Mouse (Mus musculus): Measurements from ENCODE around the gene Armh3.

Armh3 gene

DNA sequence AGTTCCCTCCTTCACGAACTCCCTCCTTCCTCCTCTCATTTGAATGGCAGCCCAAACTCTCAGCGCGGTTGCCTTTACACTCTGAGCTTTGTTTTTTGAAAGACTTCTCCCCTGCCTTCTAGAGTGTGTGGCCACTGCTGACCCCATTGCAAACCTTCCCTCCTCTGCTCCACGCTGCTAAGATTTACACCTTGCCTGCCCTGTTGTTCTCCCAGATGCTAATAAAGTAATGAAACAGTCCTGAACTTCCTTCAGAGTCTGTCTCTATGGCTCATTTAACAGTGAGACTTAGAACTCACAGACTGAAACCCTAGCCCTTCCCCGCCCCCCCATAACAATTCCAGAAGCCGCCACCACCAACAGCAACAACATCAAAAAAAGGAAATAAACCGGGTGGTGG lies 208.9 kb downstream of the Armh3 start:
- DNase-seq (ENCODE audit: low spot score), result no peak

DNA sequence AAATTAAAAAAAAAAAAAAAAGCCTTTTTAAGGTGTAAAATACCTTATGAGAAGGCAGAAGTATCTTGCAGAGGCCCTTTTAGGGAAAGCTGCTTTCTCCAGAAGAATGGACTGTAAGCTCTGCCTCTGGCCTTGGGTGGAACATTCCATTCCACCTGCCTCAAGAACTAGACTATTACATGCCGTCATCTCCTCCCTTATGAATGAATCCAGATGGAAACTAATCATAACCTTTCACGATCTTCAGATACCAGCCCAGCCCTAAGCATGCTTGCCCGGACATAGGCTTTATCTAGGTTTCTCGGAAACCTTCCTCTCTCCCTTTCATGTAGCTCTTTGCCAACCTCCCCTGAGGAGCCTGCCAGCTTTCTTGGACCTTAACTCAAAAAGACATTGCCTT lies 210.0 kb downstream of the Armh3 start:
- no peak for DNase-seq (ENCODE audit: low spot score)

DNA sequence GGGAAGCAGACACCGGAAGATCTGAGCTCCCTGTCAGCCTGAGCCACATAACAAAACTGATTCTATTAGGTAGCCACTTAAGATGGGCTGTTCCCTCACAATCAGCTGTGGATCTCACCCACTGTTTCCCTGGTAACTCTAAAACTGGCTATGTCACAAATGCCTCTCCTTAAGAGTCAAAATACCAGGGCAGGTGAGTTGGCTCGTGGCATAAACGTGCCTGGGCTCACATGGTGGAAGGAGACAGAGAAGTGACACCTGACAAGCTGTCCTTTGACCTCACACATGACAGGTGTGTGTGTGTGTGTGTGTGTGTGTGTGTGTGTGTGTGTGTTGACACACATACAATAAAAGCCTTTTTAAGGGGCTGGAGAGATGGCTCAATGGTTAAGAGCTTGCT lies 210.8 kb downstream of the Armh3 start:
- DNase-seq (ENCODE audit: low spot score), result no peak

DNA sequence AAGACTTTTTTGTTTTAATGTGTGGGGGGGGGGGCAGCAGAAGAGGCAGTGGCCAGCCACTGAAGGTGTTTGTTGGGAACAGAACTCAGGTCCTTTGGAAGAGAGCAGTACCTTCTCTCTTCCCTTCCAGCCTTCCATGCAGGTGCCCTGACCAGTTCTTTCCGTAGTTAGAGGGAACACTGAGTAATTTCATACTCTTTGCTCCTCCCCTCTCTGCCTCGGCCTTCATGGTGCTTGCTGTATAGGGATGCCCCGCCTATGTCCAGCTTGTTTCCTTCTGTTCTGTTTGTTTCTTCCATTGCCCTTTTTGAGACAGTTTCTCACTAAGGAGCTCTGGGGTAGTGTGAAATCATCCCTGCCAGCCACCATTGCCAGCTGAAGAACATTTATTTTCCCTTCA lies 212.8 kb downstream of the Armh3 start:
- DNase-seq (ENCODE audit: low spot score), result no peak

DNA sequence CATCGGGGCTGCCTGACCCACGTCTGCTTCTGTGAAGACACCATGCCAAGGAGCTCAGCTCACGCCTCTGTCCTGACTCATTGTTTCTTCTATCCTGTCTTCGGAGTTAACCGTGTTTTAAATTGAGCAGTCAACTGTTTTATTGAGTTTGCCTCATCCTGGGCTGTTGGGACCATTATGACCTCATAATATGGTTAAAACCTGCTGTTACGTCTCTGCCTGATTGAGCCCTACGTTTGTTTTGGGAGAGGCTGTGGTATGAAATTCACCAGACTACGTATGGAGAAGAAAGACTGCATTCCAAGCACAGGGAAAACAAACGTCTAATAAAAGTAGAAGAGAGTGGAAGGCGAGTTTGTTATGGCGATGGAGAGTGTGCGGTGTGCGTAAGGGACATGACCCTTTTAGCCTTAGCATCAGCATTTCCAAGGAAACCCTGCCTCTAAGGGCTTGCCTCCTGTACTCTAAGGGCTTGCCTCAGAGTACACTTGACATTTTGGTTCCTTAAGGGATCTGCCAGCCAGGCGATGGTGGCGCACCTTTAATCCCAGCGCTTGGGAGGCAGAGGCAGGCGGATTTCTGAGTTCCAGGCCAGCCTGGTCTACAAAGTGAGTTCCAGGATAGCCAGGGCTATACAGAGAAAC lies 214.2 kb downstream of the Armh3 start:
- no peak for DNase-seq (ENCODE audit: low spot score)

DNA sequence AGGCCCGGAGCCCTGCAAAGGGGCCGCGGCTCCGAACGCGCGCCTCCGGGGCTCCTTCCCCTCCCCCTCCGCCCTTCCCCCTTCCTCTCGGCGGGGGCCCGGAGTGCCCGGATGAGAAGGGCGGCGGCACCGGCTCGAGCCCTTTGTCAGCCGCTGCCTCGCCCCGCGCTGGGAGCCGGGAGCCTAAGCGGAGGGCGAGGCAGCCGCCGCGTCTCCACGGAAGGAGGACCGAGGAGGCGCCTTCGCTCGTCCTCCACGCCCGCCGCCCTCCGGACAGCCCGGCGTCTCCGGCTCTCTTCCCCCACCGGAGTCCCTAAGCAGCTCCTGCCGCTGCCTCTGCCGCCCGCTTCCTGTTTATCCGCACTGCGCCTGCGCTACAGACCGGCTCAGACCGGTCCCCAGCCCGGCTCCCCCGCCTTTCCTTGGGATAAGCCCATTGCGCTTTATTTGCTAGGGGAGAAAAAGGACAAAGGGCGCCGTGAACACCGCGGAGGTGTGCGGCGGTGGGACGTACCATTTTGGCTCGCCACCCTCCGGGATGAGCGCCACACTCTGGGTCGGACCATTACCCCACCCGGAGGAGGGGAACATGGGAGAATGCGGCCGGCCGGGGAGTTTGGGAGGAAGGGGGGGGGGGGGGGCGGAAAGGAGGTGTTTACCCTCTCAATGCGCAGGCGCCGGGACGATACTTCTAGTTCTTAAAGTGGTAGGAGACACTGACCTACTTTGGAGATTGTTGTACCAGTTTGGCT lies 214.9 kb downstream of the Armh3 start, which contains the start of gene Mgea5:
Mgea5 (minus strand) TSS at position 657 of the 752 bp plus-strand sequence.
- DNase-seq (ENCODE audit: low spot score), result peak; percentile 99

DNA sequence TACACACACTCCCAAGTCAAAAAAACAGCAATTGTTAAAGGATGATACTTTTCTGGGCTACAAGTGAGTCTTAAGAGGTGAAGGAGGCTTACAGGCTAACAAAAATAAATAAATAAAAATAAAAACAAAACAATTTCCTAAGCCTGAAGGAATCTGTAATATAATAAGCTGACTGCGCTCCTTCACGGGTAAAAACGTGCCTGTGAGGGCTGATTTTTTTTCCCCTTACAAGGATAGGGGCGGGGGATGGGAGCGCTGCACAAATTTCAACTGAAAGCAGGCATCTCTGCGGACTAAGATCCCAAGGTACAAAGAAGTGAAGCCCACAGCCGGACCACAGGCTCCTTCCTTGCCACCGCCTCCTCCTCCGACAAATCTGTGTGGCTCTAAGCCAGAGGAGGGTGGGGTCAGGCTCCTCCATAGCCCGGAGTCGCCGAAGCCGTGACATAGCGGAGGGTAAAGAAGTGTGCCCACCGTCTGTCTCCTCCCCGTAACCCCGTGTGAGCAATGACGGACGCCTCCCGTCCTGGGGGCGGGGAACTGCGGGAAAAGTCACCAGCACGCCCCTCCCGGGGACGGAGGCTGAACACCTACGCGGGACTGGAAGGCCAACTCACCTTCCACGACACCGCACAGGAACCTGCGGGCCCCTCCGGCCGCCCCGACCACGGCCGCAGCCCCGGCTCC lies 215.8 kb downstream of the Armh3 start:
- peak; percentile 74 for DNase-seq (ENCODE audit: low spot score)

DNA sequence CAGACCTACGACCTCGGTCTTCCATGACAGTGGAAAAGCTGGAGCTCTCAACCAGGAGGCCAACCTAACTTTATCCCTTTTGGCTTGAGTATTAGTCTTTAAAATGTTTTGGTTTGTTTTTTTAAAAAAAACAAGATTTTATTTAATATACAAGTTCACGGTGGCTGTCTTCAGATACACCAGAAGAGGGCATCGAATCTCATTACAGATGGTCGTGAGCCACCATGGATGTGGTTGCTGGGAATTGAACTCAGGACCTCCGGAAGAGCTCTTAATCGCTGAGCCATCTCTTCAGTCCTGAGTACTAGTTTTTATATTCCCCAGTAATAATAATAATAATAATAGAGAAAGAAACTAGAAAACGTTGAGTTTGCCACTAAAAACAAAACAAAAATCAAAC lies 216.6 kb downstream of the Armh3 start:
- no peak for DNase-seq (ENCODE audit: low spot score)

DNA sequence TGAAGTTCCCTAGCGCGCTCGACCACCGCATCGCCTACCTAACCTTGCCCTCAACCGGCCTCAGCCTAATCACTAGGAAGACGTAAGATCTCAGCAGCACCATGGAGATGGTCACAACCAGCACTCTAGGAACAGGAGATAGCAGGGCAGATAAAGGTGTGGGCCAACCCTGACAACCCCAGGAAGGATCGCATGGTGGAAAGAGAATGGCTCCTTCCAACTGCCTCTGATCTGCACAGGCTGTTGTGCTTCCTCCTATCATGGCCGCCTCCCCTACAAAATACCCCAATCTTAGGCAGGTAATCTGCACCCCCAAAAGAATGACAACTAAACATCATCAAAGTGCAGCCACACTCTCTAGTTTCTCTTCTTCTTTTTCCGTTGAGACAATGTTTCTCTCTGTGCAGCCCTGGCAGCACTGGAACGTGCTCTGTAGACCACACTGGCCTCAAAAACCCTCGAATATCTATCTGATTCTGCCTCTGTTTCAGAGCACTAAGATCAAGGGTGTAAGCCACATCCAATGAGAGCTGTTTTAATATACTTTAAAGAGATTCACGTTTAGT lies 217.9 kb downstream of the Armh3 start:
- DNase-seq (ENCODE audit: low spot score), result no peak

DNA sequence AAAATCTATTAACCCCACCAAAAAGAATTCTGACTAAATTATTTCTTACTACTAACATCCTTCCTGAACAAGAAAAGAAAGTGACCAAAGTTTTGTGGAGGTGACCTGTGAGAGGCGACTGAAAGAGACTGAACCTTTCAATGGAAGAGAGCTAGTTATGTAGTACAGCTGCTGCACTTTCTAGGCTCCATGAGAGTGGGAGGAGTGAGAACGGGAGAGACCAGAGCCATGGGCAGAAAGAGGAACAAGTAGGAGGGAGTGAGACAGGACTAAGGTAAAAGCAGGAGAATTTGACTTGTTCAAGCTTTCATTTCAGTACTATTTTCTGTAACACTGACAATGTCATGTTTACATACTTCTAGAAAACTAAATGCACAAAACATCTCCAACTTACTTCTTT lies 222.8 kb downstream of the Armh3 start:
- DNase-seq (ENCODE audit: low spot score), result no peak

DNA sequence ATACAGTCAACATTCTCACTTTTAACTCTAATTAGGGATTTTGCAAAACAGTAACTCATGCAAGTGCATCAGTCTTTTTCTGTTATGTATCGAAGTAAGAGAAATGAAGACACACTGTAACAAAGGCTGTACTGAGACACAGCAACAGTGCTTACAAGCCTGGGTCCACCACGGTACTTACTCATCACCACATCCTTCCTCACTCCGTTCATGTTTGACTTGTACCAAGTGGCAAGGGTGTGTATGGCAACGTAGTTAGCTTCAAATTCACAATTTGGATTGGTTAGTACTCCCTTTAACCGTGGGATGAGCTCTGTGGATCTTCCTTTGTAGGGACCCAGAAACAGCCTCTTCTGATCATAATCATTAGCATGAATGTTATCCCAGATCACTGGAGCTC lies 226.8 kb downstream of the Armh3 start:
- DNase-seq (ENCODE audit: low spot score), result no peak

Measured in ovary, adult 18-20 months (tissue).